Mouse (Mus musculus): ENCODE results near the gene Apoc1. TPM values are rescaled to one million over a fixed set of nuclear protein-coding genes. Genes with fewer than 3 reads are reported as not detected.
A peak's percentile ranks its signal among the peaks of the same experiment; 100 is the strongest.

Apoc1 gene
- polyA plus RNA-seq, 1 experiment from 2014 or later = 4.7 TPM

GRCm38 (mm10) chr7:19717346-19717745, 24.9 kb upstream of the Apoc1 start:
- peaks cover 15% of the 10 kb centered on the region for H3K9me3 ChIP-seq
- peaks cover 75% of the 10 kb centered on the region for H3K36me3 ChIP-seq (replicated peaks)
- no peak for DNase-seq (ENCODE audit: low spot score)
- no peak overlapping the region for H3K27ac ChIP-seq (replicated peaks)
- 87% methylated on average over 4 of the region's 4 CpGs for WGBS
- no peak overlapping the region for H3K4me3 ChIP-seq
- peaks cover 25% of the 10 kb centered on the region for H3K4me1 ChIP-seq
- no peaks in the 10 kb centered on the region for H3K27me3 ChIP-seq (replicated peaks; ENCODE audit: low read depth, poor library complexity, severe bottlenecking)

GRCm38 (mm10) chr7:19716822-19717221, 24.4 kb upstream of the Apoc1 start:
- Histone ChIP-seq H3K27me3 (replicated peaks; ENCODE audit: low read depth, poor library complexity, severe bottlenecking) (no peaks in the 10 kb centered on the region), H3K4me1 (peaks cover 25% of the 10 kb centered on the region), H3K36me3 (replicated peaks) (peaks cover 75% of the 10 kb centered on the region), H3K27ac (replicated peaks) (peak overlapping the region; percentile 84; the same call in 1 of the 2 replicates), H3K9me3 (peaks cover 14% of the 10 kb centered on the region), H3K4me3 (peak overlapping the region; percentile 100)
- 84% methylated on average over 2 of the region's 2 CpGs for WGBS
- no peak for DNase-seq (ENCODE audit: low spot score)

GRCm38 (mm10) chr7:19716055-19716682, 23.7 kb upstream of the Apoc1 start:
- peaks cover 75% of the 10 kb centered on the region for H3K36me3 ChIP-seq (replicated peaks)
- H3K4me1 ChIP-seq = peaks cover 25% of the 10 kb centered on the region

GRCm38 (mm10) chr7:19715239-19716054, 23.0 kb upstream of the Apoc1 start, which contains the start of gene Tomm40:
TSS of gene Tomm40 (minus strand) at chr7:19715438.
- H3K36me3 ChIP-seq (replicated peaks) = peaks cover 75% of the 10 kb centered on the region
- DNase-seq (ENCODE audit: low spot score) = peak; percentile 99

More at GRCm38 (mm10) chr7:19716055-19716682, 23.7 kb upstream of the Apoc1 start:
- Histone ChIP-seq H3K27me3 (replicated peaks; ENCODE audit: low read depth, poor library complexity, severe bottlenecking) (no peaks in the 10 kb centered on the region), H3K4me3 (peak overlapping the region; percentile 100), H3K27ac (replicated peaks) (peak overlapping the region; percentile 84), H3K9me3 (peaks cover 8% of the 10 kb centered on the region)
- no peak for DNase-seq (ENCODE audit: low spot score)
- 7% methylated on average over 18 of the region's 18 CpGs for WGBS

GRCm38 (mm10) chr7:19714836-19715235, 22.4 kb upstream of the Apoc1 start:
- Histone ChIP-seq H3K4me3 (peak overlapping the region; percentile 100), H3K4me1 (peaks cover 25% of the 10 kb centered on the region), H3K27me3 (replicated peaks; ENCODE audit: low read depth, poor library complexity, severe bottlenecking) (no peaks in the 10 kb centered on the region), H3K27ac (replicated peaks) (peak overlapping the region; percentile 90), H3K9me3 (no peaks in the 10 kb centered on the region), H3K36me3 (replicated peaks) (peaks cover 75% of the 10 kb centered on the region)
- WGBS = under 1% methylated on average over 39 of the region's 39 CpGs
- DNase-seq (ENCODE audit: low spot score) = no peak

More at GRCm38 (mm10) chr7:19715239-19716054, 23.0 kb upstream of the Apoc1 start, which contains the start of gene Tomm40:
- Histone ChIP-seq H3K27me3 (replicated peaks; ENCODE audit: low read depth, poor library complexity, severe bottlenecking) (no peaks in the 10 kb centered on the region), H3K9me3 (peaks cover under 1% of the 10 kb centered on the region; the same call in 1 of the 2 replicates), H3K4me3 (peak within 1 kb of the TSS; percentile 100), H3K4me1 (peaks cover 25% of the 10 kb centered on the region), H3K27ac (replicated peaks) (peak within 1 kb of the TSS; percentile 90)
- WGBS = under 1% methylated on average over 59 of the region's 59 CpGs

GRCm38 (mm10) chr7:19713598-19713997, 21.1 kb upstream of the Apoc1 start:
- H3K27me3 ChIP-seq (replicated peaks; ENCODE audit: low read depth, poor library complexity, severe bottlenecking) = no peaks in the 10 kb centered on the region
- H3K27ac ChIP-seq (replicated peaks) = no peak overlapping the region
- no peak for DNase-seq (ENCODE audit: low spot score)
- WGBS = 88% methylated on average over 9 of the region's 9 CpGs
- H3K9me3 ChIP-seq = no peaks in the 10 kb centered on the region
- H3K4me1 ChIP-seq = peaks cover 25% of the 10 kb centered on the region
- peaks cover 75% of the 10 kb centered on the region for H3K36me3 ChIP-seq (replicated peaks)
- H3K4me3 ChIP-seq = peak overlapping the region; percentile 100; the same call in 1 of the 2 replicates

GRCm38 (mm10) chr7:19713196-19713595, 20.7 kb upstream of the Apoc1 start:
- peaks cover 75% of the 10 kb centered on the region for H3K36me3 ChIP-seq (replicated peaks)
- 57% methylated on average over 4 of the region's 4 CpGs for WGBS
- H3K9me3 ChIP-seq = no peaks in the 10 kb centered on the region
- peak overlapping the region; percentile 100; the same call in 1 of the 2 replicates for H3K4me3 ChIP-seq
- H3K27me3 ChIP-seq (replicated peaks; ENCODE audit: low read depth, poor library complexity, severe bottlenecking) = no peaks in the 10 kb centered on the region
- H3K27ac ChIP-seq (replicated peaks) = no peak overlapping the region
- H3K4me1 ChIP-seq = peaks cover 25% of the 10 kb centered on the region
- DNase-seq (ENCODE audit: low spot score) = peak; percentile 30

- H3K27ac ChIP-seq (replicated peaks) = no peak overlapping the region
- no peak overlapping the region for H3K4me3 ChIP-seq
- 82% methylated on average over 4 of the region's 4 CpGs for WGBS
- no peak for DNase-seq (ENCODE audit: low spot score)
- H3K4me1 ChIP-seq = peaks cover 25% of the 10 kb centered on the region
- H3K9me3 ChIP-seq = no peaks in the 10 kb centered on the region
- H3K27me3 ChIP-seq (replicated peaks; ENCODE audit: low read depth, poor library complexity, severe bottlenecking) = no peaks in the 10 kb centered on the region
- H3K36me3 ChIP-seq (replicated peaks) = peaks cover 75% of the 10 kb centered on the region
These were observed 20.0 kb upstream of the Apoc1 start for GRCm38 (mm10) chr7:19712414-19712813.

- H3K4me3 ChIP-seq = no peak overlapping the region
- peaks cover 82% of the 10 kb centered on the region for H3K36me3 ChIP-seq (replicated peaks)
- peaks cover 15% of the 10 kb centered on the region for H3K4me1 ChIP-seq
- no peak for DNase-seq (ENCODE audit: low spot score)
- no peaks in the 10 kb centered on the region for H3K9me3 ChIP-seq
- 94% methylated on average over 10 of the region's 10 CpGs for WGBS
- no peaks in the 10 kb centered on the region for H3K27me3 ChIP-seq (replicated peaks; ENCODE audit: low read depth, poor library complexity, severe bottlenecking)
- H3K27ac ChIP-seq (replicated peaks) = no peak overlapping the region
These were observed 18.2 kb upstream of the Apoc1 start for GRCm38 (mm10) chr7:19710650-19711049.

GRCm38 (mm10) chr7:19705271-19705670, 12.8 kb upstream of the Apoc1 start:
- WGBS = 91% methylated on average over 7 of the region's 7 CpGs
- H3K4me3 ChIP-seq = no peak overlapping the region
- no peak for DNase-seq (ENCODE audit: low spot score)
- H3K9me3 ChIP-seq = no peaks in the 10 kb centered on the region
- H3K4me1 ChIP-seq = peaks cover 14% of the 10 kb centered on the region
- peaks cover 88% of the 10 kb centered on the region for H3K36me3 ChIP-seq (replicated peaks)
- H3K27ac ChIP-seq (replicated peaks) = no peak overlapping the region
- H3K27me3 ChIP-seq (replicated peaks; ENCODE audit: low read depth, poor library complexity, severe bottlenecking) = no peaks in the 10 kb centered on the region

GRCm38 (mm10) chr7:19704475-19704874, 12.0 kb upstream of the Apoc1 start:
- Histone ChIP-seq H3K4me3 (no peak overlapping the region), H3K36me3 (replicated peaks) (peaks cover 80% of the 10 kb centered on the region), H3K27ac (replicated peaks) (no peak overlapping the region), H3K9me3 (no peaks in the 10 kb centered on the region), H3K4me1 (peaks cover 18% of the 10 kb centered on the region), H3K27me3 (replicated peaks; ENCODE audit: low read depth, poor library complexity, severe bottlenecking) (no peaks in the 10 kb centered on the region)
- no peak for DNase-seq (ENCODE audit: low spot score)
- 96% methylated on average over 4 of the region's 4 CpGs for WGBS

- no peak for DNase-seq (ENCODE audit: low spot score)
- Histone ChIP-seq H3K27me3 (replicated peaks; ENCODE audit: low read depth, poor library complexity, severe bottlenecking) (no peaks in the 10 kb centered on the region), H3K9me3 (no peaks in the 10 kb centered on the region), H3K4me3 (no peak overlapping the region), H3K36me3 (replicated peaks) (peaks cover 66% of the 10 kb centered on the region), H3K4me1 (peaks cover 32% of the 10 kb centered on the region), H3K27ac (replicated peaks) (no peak overlapping the region)
- 89% methylated on average over 16 of the region's 16 CpGs for WGBS
These were observed 10.5 kb upstream of the Apoc1 start for GRCm38 (mm10) chr7:19702859-19703555.

Data from embryonic facial prominence, embryonic 10.5 days (tissue).